Mouse (Mus musculus) cerebellum, adult 11 months (tissue): ENCODE measurements around the gene Slc35g1.
"Not testable (repeated sequence)": the region's sequence is repeated elsewhere in the genome, so short reads cannot be mapped to it uniquely, and the experiment has no call there.

Source experiments
- DNase-seq: peaks from one replicate; pipeline ENCODE4 v3.0.0; 2022

Slc35g1 gene

DNA sequence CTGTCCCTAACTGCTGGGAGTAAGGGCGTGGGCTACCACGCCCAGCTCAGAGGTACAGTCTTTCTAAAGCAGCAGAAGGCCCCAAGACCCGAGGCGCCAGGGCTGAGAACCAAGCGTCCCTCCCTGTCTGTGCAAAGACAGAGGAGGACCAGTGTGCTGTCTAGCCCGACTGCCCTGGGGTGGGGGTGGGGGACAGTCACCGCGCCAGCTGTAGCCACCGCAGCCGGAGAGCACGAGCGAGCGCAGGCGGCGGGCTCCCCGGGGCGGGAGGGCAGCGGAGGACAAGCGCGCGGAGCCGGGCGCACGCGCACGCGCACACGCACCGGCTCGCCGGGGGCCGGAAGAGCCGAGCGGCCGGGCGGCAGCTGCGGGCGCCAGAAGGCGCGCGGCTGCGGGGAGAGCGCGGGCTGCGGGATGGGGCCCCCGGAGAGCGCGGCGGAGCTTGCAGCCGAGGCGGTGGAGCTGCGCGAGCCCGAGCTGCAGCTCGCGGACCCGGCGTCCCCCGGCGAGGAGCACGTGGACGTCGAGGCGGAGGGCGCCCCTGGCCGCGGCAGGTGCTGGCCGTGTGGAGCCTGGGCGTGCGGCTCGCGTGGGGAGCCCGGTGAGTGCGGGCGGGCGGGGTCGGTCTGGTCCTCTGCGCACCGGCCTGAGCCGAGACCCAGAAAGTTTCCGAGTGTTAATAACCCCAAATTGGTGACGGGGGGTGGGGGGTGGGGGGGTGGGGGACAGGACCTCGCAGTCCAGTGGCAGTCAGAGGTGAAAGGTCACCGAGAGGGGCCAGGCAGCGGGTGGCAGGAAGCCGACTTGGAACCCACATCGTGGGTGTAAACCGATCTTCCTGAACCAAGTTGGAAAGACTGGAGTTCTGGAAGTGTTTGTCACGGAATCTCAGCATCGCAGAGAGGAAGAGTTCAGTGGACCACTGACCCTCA lies at the start of gene Slc35g1:
TSS of gene Slc35g1 (plus strand) at position 280 of the 932 bp plus-strand sequence.
- peak; percentile 62 for DNase-seq

DNA sequence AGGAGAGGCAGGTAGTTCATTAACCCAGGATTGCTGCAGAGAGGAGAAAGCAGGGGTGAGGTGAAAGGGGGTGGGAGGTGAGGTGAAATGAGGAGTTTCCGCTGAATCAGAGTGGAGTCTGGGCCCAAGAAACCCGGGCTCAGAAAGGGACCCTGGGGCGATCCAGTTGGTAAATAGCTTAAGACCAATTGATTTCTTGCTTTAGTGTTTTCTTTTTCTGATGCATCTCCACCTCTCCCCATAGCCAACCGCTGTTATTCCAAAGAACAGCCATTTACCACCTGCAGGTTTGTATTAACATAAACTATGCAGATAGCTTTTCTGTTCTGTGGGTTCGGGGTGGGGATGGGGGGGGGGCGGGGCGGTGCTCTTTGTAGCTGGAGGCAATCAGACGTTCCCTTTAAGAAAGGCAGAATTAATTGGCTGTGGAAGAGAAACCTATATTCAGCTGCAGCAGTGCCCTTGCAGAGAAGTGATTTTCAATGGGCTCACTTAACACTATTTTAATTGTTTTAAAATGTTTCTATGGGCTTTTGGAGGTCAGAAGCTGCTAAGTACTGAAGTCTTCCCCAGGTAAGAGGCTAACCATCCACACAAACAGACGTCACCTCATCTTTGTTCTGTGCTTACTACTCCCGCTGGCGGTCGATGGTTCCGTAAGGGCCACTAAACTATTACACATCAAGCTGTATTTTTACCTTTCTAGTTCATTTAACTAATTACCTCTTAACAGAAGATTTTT lies 47.3 kb upstream of the Slc35g1 start:
- DNase-seq, result no peak

DNA sequence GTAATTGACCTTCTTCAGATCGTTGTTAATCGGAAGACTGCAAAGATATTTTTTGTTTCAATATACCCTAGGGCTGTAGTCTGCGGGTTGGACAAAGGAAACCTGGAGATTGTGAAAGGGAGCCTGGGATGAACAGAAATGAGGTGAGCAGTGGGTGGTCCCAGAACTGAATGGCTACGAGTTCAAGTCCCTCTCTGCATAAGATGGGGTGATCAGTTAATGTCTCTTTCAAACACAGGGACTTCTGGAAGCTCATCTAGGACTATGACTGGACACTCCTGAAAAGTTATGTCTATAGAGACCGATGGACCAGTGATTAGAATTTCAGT lies 46.8 kb upstream of the Slc35g1 start:
- DNase-seq, result no peak

DNA sequence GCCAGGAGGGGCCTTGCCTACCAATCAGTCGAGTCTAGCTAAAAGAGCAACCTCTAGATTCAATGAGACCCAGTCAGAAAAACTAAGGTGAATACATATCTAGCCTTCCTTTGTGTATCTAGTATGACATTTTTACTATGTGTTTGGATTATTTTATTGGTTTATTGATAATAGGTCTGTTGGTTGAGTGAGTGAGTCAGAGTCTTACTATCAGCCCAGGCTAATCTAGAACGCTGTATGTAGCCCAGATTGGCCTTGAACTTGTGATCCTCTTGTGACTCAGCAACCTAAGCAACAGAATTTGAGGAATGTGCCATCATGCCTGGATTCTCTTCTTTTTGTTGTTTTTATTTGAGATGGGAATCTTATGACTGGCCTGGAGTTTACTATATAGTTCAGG lies 44.6 kb upstream of the Slc35g1 start:
- DNase-seq, result no peak

DNA sequence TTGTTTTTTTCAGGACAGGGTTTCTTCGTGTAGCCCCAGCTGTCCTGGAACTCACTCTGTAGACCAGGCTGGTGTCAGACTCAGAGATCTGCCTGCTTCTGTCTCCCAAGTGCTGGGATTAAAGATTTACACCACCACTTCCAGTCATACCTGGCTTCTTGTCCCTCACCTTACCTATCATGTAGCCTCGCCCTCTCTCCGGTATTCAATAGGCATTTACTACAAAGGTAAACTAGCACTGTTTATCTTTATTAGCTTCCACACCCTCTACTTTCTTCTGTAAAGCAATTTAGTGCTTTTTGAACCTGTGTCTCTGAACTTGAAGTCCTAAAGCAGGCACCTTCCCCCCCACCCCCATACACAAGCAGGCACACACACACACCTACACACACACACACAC lies 44.1 kb upstream of the Slc35g1 start:
- DNase-seq, result no peak

DNA sequence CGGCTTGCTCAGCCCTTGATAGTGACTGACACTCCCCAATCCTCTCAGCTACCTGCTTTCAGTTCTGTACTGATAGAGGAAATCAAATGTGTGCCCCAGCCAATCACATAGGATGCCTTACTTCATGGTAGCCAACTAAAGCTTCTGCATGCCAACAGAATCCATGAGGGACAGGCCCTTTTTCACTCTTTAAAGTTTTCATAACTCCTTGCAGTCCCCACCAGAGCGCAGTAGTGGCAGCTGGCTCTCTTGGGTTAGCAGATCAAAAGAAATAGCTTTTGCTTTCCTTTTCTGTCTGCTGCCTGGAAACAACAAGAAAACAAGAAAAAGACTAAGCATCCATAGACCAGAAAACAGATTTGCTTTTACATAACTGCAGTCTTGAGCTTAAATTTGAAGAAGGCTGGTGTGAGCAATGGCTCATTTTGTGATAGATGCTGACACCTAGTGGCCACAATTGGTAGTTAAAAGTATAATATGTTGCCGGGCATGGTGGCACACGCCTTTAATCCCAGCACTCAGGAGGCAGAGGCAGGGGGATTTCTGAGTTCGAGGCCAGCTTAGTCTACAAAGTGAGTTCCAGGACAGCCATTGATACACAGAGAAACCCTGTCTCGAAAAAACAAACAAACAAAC lies 43.2 kb upstream of the Slc35g1 start:
- DNase-seq, result peak; percentile 20

DNA sequence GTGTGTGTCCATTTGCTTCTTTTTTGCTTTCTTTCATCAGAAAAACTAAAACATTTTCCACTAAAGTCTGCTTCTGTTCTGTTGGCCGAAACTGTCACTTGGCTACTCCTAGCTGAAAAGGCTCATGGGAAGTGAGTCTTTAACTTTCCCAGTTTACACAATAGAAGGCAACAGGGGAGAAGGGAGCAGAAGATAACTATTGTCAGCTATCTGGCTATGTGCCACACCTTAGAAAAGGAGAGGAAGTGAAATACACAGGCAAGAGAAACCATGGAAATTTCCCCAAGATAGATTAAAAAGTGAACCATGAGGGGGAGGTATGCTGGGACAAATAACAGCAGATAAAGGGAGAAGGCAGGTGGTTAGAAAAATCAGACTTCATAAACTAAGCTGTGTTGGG lies 41.5 kb upstream of the Slc35g1 start:
- no peak for DNase-seq

DNA sequence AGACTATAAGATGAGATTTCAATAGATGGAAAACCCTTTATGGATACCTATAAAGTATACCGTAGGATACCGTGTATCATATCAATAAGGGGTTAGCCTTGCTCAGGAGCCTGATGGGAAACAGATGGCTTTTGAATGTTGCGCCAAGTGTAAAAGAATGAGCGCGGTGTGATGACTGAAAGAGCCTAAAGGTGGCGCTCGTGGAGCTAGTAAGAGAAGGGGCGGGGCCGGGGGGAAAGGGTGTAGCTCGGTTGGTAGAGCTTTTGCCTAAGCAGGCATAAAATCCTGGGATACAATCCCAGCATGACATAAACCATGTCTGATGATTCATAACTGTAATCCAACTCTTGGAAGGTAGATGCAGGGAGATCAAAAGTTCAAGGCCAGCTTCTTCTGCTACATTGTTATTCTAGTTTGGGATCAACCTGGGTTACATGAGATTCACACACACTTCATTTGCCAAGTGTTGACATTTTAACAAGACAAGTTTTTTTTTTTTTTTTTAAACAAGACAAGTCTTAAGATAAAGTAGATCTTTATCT lies 40.9 kb upstream of the Slc35g1 start:
- no peak for DNase-seq

DNA sequence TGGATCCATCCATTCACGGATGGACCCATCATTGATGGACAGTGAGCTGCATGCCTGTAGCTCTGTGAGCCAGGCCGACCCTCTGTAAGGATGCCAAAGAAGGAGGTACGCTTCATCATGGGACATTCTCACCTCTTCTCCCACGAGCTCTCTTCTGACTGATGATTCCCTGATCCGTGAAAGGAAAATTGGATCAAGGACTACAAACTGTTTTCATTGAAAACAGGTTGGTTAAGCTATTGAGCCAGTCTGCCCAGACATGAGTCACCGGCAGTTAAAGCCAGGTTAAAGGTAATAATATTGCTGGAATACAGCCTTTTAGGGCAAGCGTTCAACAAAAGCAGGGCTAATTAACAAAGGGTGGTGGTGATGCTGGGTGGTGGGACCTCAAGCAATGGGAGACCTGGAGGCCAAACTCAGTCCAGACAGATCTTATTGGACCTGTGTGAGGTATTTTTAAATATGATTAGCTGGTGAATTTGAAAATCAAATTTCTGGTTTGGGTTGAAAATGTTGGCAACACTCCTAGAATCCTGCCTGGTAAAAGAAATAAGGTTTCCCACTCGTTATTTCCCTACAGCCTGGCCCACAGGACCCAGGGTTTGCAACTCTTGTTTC lies 39.5 kb upstream of the Slc35g1 start:
- no peak for DNase-seq

DNA sequence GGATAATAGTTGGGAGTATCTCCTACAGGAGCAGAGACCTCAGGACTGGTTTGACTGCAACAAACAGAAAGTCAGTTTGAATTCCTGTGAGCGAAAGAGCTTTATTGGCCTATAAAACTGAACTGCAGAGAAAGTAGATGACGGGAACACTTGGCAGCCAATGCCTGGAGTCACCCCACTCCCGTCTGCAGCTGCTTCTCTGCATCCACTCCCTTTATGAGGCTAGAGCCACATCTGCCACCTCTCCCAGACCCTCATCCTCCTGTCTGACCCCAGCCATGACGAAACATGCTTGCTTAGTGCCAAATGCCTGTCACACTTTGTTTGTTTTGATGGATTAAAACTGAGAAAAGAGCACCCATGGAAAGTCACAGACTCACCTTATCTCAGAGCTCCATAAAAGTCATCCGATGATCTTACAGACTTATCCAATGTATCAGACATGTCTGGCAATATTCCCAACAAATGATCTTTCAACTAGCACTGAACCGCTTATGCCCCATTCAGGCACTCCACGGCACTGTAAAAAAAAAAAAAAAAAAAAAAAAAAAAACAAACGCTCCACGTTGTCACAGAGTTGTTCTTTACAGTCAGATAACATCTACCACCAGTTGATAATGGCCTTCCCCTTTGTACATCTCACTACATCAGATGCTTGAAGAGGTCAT lies 37.7 kb upstream of the Slc35g1 start:
- DNase-seq, result no peak

DNA sequence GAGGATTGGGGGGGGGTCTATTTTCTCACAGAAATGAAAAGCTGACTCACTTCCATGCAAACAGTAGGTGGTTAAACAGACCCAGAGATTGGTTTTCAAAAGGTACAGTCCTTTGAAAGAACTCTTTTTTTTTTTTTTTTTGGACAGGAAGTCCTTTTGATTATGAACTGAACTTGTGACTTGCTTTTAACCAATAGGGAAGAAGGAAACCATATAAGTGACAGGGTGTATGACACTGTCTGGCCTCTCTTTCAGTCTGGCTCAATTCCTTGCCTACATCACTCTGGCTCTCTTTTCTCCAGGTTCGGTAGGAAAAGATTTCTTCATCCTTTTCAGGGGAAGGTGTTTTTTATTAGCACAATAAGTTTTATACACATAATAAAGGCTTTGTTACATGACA lies 36.5 kb upstream of the Slc35g1 start:
- DNase-seq, result no peak

DNA sequence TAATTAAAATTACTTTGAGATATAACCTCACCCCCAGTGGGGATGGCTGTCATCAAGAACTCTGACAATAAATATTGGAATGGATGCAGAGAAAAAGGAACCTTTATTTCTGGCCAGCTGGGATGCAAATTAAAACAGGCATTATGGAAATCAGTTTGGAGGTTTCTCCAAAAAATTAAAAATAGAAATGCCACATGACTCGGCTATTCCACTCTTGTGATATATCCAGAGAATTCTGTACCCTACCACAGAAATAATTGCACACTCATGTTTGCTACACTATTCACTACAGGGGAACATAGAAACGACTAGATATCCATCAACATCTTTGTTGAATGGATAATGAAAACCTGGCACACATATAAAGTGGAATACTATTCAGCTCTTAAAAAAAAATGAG lies 33.9 kb upstream of the Slc35g1 start:
- no peak for DNase-seq

DNA sequence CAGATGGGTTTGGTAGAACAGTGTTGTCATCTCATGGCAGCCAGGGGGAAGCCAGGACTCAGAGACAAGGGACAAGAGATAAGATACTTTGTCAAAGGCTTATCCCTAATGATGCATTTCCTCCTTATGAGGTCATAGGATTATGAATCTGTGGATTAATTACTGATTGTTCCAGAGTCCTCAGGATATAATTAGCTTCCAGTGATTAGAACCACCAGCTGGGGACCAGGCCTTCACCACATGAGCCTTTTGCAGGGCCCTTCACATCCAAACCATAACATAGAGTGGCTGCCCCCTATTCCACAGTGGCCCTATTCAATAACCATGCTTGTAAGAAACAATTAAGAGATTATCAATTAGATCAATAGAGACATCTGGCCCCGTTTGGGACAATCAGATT lies 32.4 kb upstream of the Slc35g1 start:
- no peak for DNase-seq

DNA sequence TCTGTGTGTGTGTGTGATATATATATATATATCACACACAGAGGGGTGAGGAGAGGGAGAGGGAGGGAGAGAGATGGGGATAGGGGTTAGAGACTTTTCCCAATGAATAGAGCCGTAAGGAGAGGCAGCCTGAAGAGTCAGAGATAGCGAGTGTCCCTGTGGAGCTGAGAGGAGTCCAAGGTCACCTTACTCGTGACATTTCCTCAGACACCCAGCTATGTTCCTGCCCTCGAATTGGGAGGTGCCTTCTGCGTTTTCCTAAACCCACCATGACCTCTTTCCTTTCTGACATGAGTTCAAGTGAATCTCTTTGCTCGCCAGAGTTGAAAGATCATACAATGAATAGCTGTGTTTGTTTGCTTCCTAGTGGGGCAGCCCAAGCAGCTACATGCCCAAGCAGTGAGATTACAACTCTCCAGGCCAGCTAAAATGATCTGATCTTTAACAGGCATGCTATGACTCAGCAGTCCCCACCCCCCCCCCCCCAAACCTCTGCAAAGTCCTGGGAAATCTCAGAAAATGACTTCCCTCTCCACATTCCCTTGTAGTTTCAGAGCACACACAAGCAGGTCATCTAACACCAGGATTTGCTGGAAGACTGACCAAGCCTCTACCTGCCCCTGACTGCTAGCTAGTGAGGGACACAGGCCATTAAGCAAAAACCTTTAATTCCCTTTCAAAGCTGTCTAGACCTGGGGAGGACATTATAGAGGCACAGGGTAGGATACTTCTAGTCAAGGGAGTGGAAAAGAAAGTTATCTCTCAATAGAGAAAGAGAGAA lies 31.7 kb upstream of the Slc35g1 start:
- no peak for DNase-seq

DNA sequence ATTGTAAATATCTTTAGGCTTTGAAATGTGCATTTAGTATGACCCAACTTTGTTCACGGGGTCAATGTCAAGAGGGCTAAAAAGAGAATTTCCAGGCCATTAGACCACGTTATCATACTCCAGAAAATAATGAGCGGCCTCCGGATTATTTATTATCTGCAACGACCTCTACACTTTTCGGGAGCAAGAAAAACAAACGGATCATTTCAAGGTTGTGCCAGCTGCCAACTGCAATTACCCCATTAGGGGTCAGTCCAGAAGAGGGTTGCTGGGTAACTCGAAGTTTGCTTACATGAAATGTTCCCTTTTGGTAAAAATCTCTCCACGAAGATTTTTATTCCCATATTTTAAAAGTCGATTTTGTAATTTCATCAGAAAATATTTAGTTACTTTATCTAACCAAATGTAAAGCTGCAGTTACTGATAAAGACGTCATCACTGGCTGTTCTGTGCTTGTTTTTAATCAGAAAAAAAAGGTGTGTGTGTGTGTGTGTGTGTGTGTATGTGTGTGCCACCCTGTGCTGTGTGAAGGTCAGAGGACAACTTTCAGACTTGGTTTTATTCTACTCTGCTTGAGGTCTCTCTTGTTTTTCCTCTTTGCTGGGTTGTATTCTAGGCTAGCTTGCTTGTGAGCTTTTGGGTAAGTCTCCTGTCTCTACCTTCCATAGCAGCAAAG lies 30.7 kb upstream of the Slc35g1 start:
- DNase-seq, result no peak

DNA sequence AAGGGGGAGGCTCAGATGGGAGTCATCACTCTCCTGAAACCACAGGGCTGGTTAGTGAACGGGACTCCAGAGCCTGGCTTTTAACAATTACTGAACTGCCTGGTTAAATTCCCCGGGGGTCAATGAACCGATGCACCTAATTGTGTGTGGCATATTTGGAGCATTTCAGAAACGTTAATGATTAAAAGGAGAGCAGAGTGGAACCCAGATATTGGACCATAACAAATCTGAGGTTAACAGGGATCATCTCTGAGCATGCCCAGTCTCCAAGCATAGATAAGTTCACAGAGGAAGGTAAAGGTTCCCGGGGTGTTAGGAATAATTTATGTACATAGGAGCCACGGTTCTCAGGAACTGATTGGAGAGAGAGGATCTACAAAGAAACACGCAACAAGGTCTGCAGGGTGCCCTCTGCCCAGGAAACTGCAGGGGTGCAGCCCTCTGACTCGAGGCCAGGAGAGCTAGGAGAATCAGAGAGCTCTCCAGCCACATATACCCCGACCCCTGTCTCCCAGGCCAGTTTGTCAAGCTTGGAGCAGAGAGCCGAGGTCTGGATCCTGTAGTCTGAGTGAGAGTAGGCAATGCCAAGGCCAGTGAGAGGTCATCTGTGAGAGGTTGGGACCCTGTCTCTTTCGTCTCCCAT lies 23.2 kb upstream of the Slc35g1 start:
- DNase-seq, result no peak

DNA sequence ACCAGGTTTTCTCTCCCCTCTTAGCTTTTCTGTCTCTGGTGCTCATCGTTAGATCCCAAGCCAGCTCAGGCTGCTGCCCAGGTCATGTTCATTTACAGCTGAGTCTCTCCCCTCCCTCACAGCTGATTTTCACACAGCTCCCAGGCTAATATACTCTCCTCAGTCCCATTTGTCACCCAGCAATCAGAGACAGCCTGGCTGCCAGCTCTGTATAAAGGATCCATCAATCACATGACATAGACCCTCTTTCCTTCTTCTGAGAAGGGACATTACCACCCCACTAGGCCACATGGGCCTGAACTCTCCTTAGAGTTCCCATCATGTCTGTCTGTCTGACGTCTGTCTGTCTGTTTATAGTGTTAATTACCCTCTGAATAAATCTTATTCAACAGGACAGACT lies 22.4 kb upstream of the Slc35g1 start:
- no peak for DNase-seq

DNA sequence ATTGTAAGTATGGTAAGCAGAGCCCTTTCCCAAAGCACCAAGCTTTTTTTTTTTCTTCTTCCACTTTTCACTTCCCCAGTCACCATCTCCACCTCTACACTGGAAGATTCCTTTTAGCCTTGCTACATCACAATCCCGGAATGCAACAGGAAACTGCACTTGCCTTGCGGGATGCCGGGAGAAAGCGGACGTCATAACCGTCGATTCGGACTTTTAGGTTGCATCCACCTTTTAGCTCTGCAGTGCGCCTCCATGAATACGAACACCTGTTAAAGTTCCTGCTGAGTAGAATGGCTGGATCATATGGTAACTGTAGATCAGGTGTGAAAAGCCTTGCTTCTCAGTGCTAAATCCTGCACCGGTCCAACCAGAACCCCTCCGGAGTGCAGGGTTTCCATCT lies 12.0 kb upstream of the Slc35g1 start:
- DNase-seq, result no peak

DNA sequence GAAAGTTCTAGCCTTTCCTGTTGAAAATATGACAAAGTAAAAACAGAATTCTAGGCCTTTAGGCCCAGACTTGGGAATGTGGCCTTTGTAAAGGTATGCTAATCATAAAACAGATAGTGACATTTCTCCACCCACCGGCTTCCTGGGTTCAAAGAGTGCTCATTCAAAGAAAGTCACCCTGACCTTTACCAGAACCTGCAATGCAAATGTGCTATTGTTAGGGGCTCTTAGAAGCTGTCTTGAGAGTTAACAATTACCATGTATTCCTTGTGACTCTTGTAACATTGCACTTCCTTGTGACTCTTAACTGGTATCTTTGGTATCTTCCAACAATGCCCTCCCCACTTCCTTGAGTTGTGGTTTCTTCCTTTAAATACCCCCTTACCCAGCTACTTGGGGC lies 8.8 kb upstream of the Slc35g1 start:
- DNase-seq, result not testable (repeated sequence)

DNA sequence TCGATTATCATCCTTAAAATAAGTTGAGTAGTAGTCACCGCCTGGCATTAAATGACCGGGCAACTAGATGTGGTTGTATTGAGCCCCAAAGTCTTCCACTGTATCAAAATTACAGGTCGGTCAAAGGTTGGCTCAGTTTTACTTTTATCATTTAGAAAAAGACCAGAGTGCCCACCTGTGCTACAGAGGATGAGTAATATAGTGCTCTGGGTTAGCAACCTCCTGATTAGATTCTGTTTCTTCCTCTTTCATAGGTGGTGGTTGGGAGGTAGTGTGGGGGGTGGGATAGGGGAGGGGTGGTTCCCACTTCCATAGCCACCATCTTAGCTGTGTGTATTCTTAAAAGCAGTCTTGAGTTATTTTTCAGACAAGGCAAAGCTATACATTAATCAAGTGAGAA lies 7.9 kb upstream of the Slc35g1 start:
- no peak for DNase-seq

DNA sequence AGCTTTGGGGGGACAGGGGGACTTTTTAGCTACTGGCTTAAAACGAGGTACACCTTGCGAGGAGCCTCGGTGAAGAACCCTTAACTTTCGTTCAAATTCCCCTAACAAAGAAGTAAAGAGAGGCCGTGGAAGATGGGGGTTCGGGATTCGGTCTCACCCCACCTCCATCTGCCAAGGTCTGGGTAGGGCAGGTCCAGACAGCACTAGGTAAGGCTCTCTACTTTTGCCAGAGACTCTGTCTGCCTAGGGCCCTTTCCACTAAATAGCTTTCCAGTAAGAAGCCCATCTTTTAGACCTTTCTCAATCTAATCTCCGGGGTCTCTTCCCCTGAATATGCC lies 822 bp downstream of the Slc35g1 start:
- no peak for DNase-seq
